Mouse (Mus musculus): ENCODE results near the gene Pheta1. TPM values are rescaled to one million over a fixed set of nuclear protein-coding genes. Genes with fewer than 3 reads are reported as not detected.

Pheta1 gene
- total and polyA plus RNA-seq, 3 experiments: 8.1 to 8.8 TPM; not detected in 1

- H3K36me3 ChIP-seq (ENCODE audit: control insufficient read depth in 1 of 2, insufficient read depth in 2 of 2, low read length in 2 of 2): peaks cover 0 to 10% of the 10 kb centered on the region in 2 experiments; a peak in 2 of 4 replicates
- no peaks in the 10 kb centered on the region for H3K4me1 ChIP-seq (ENCODE audit: control insufficient read depth in 1 of 2, insufficient read depth in 2 of 2, low read length in 2 of 2)
Measured at GRCm38 (mm10) chr5:121810331-121811151, 38.2 kb upstream of the Pheta1 start.

GRCm38 (mm10) chr5:121811485-121811931 is 37.3 kb upstream of the Pheta1 start:
- no peak overlapping the region for H3K27ac ChIP-seq (ENCODE audit: control insufficient read depth, low read depth, low read length)
- no peak for DNase-seq (ENCODE audit: low read depth, low spot score)
- peaks cover 0 to 5% of the 10 kb centered on the region in 2 experiments; a peak in 1 of 4 replicates for H3K36me3 ChIP-seq (ENCODE audit: control insufficient read depth in 1 of 2, insufficient read depth in 2 of 2, low read length in 2 of 2)
- H3K27me3 ChIP-seq (ENCODE audit: control insufficient read depth in 1 of 2, insufficient read depth in 2 of 2, low read length in 2 of 2): no peaks in the 10 kb centered on the region
- H3K4me3 ChIP-seq (ENCODE audit: control insufficient read depth in 1 of 2, insufficient read depth in 1 of 2, low read depth in 2 of 2, low read length in 2 of 2): no peak overlapping the region
- H3K79me2 ChIP-seq (ENCODE audit: control insufficient read depth, insufficient read depth, low read length, poor library complexity): no peaks in the 10 kb centered on the region
- no peak overlapping the region for H3K9ac ChIP-seq (ENCODE audit: control insufficient read depth, low read depth, low read length, poor library complexity, severe bottlenecking)
- H3K4me1 ChIP-seq (ENCODE audit: control insufficient read depth in 1 of 2, insufficient read depth in 2 of 2, low read length in 2 of 2): no peaks in the 10 kb centered on the region
- H3K9me3 ChIP-seq (replicated peaks; ENCODE audit: insufficient read depth, low read length): no peaks in the 10 kb centered on the region
- TF ChIP-seq POLR2AphosphoS5 (IDR thresholded peaks at IDR 0.05; ENCODE audit: borderline replicate concordance, low read depth, low read length) (no peak), CHD2 (IDR thresholded peaks at IDR 0.05; ENCODE audit: low read length) (no peak), ETS1 (IDR thresholded peaks at IDR 0.05; ENCODE audit: low read depth, low read length) (no peak), RAD21 (IDR thresholded peaks at IDR 0.05; ENCODE audit: low read depth, low read length) (no peak), RCOR1 (IDR thresholded peaks at IDR 0.05; ENCODE audit: low read depth, low read length) (no peak)

More at GRCm38 (mm10) chr5:121810331-121811151, 38.2 kb upstream of the Pheta1 start:
- H3K9me3 ChIP-seq (replicated peaks; ENCODE audit: insufficient read depth, low read length): no peaks in the 10 kb centered on the region
- H3K27me3 ChIP-seq (ENCODE audit: control insufficient read depth in 1 of 2, insufficient read depth in 2 of 2, low read length in 2 of 2): no peaks in the 10 kb centered on the region
- no peak overlapping the region for H3K9ac ChIP-seq (ENCODE audit: control insufficient read depth, low read depth, low read length, poor library complexity, severe bottlenecking)
- no peak overlapping the region for H3K4me3 ChIP-seq (ENCODE audit: control insufficient read depth in 1 of 2, insufficient read depth in 1 of 2, low read depth in 2 of 2, low read length in 2 of 2)
- TF ChIP-seq EP300 (IDR thresholded peaks at IDR 0.05; ENCODE audit: low read depth in 1 of 2, low read length in 2 of 2) (no peak), MXI1 (IDR thresholded peaks at IDR 0.05; ENCODE audit: low read depth, low read length) (no peak), CHD2 (IDR thresholded peaks at IDR 0.05; ENCODE audit: low read length) (no peak), MAFK (IDR thresholded peaks at IDR 0.05; ENCODE audit: borderline replicate concordance, low read depth, low read length) (no peak), NELFE (IDR thresholded peaks at IDR 0.05; ENCODE audit: low read depth, low read length) (no peak), CTCF (IDR thresholded peaks at IDR 0.05 in 2 of 3, conservative IDR thresholded peaks at IDR 0.05 in 1 of 3; ENCODE audit: control insufficient read depth in 1 of 3, insufficient read depth in 1 of 3, low read depth in 2 of 3, low read length in 3 of 3, poor library complexity in 1 of 3, severe bottlenecking in 1 of 3) (no peak), TCF12 (IDR thresholded peaks at IDR 0.05; ENCODE audit: low read depth, low read length) (no peak), TBP (IDR thresholded peaks at IDR 0.05; ENCODE audit: low read depth, low read length) (no peak), TAL1 (IDR thresholded peaks at IDR 0.05; ENCODE audit: low read length) (no peak)
- no peak for DNase-seq (ENCODE audit: low read depth, low spot score)
- H3K79me2 ChIP-seq (ENCODE audit: control insufficient read depth, insufficient read depth, low read length, poor library complexity): no peaks in the 10 kb centered on the region
- H3K27ac ChIP-seq (ENCODE audit: control insufficient read depth, low read depth, low read length): no peak overlapping the region
